In the genomic region with DNA sequence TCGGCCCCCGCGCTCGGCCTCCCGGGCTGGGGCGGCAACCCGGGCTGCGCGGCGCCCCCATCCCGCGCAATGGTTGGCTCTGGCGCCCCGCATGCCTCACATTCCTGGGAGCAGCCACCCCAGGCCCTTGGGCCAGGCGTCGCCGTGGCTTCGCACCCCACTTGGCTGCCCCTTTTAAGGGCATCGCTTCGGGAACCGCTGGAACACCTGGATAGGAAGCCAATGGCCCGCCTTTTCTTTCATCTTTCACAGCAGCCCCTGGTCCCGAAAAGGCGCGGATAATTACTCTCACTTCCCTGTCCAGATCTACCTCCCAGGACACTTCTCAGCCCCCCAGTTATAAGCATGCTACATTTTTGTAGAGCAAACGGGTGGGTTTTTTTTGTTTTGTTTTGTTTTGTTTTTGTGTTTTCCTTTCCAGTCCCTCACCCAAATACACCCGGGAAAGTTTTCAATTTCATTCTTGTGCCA, we compare ENCODE assay signal across 8 mouse cellular contexts.
DNase-seq lines count a peak whose midpoint lies in the region; ATAC-seq lines count a peak whose summit lies in the region.

No protein-coding gene starts in this region.

- 1% methylated on average over 27 of the region's 27 CpGs for WGBS in neural tube, embryonic 12.5 days

- H3K27ac ChIP-seq in neural tube, embryonic 12.5 days, result 0 out of 2 replicates have a peak overlapping the region, but pooled peaks have one; percentile 32

- ATAC-seq in inflammation-experienced regulatory T-cells, adult 6 months, result peak; percentile 0
- ATAC-seq in neural tube, embryonic 12.5 days (ENCODE audit: low FRiP score, low read depth), result peak; percentile 67; the same call in 1 of the 2 replicates

- peak; percentile 70 for DNase-seq in embryo, embryonic 10 days (ENCODE audit: low spot score)
- DNase-seq in embryo, embryonic 11 days, result no peak
- DNase-seq in right cerebral cortex, postnatal 14 days, result peak; percentile 11
- no peak for DNase-seq in right cerebral cortex, postnatal 4 days
- DNase-seq in cerebellum, postnatal 25 days, result no peak
- no peak for DNase-seq in adrenal gland, postnatal 14 days

- no peaks in the 10 kb centered on the region for H3K9me3 ChIP-seq in neural tube, embryonic 12.5 days

- peak overlapping the region; percentile 89 for H3K4me2 ChIP-seq in neural tube, embryonic 12.5 days (replicated peaks)

- peaks cover 24% of the 10 kb centered on the region; the same call in 1 of the 2 replicates for H3K4me1 ChIP-seq in neural tube, embryonic 12.5 days

- 0 out of 2 replicates have a peak, but pooled peaks cover 5% of the 10 kb centered on the region for H3K27me3 ChIP-seq in neural tube, embryonic 12.5 days (replicated peaks)

- peak overlapping the region; percentile 89 for H3K4me3 ChIP-seq in neural tube, embryonic 12.5 days

- no peaks in the 10 kb centered on the region for H3K36me3 ChIP-seq in neural tube, embryonic 12.5 days

- H3K9ac ChIP-seq in neural tube, embryonic 12.5 days, result peak overlapping the region; percentile 93

Comparison
In these comparisons a context has a peak if more than half of its experiments do, and no peak if none do; other contexts are left out.
1. DNase-seq: peak in embryo, embryonic 10 days (single experiment) and right cerebral cortex, postnatal 14 days (single experiment); none in embryo, embryonic 11 days (single experiment), right cerebral cortex, postnatal 4 days (single experiment), cerebellum, postnatal 25 days (0 of 2) and adrenal gland, postnatal 14 days (single experiment).